Mouse (Mus musculus): ENCODE measurements around the gene Ttc26.

Gene Ttc26

DNA sequence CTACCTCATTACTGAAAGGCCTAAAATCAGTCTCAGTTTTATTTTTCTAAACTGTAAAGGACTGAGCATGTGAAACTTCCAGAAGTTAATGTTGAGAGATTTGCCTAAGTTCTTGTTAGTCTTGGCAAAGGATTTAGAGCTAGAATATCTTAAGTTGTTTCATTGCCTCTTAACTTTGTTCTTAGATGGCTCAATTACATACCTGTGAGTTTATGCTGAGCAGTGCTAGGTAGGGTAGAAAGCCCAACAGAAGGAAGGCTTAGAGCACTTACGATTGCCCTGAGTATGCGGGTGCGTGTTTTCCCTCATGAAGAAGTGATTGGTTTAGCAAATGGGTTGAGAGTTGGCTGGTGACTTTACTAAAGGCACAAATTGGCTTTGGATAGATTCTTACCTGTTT lies 76.8 kb downstream of the Ttc26 start:
- no peak for DNase-seq

- DNase-seq: no peak
These were observed 88.3 kb downstream of the Ttc26 start for GRCm38 (mm10) chr6:38469591-38469990.

All from cerebellum, adult 8-10 months (tissue).